Mouse (Mus musculus) central nervous system, embryonic 18 days (tissue): ENCODE results near the gene Dnm2. TPM values are rescaled to one million over a fixed set of nuclear protein-coding genes. Genes with fewer than 3 reads are reported as not detected.

ENCODE experiments used
- polyA plus RNA-seq: library from polyadenylated mRNA; depleted of rRNA; stranded (reverse); fragments of >200 nt; gene quantifications from 2 replicates; pipeline ENCODE4 v1.2.3, GENCODE M21; 2012; rRNA removed

Dnm2 gene
- 66.8 and 77.4 TPM in 2 replicates for polyA plus RNA-seq

DNA sequence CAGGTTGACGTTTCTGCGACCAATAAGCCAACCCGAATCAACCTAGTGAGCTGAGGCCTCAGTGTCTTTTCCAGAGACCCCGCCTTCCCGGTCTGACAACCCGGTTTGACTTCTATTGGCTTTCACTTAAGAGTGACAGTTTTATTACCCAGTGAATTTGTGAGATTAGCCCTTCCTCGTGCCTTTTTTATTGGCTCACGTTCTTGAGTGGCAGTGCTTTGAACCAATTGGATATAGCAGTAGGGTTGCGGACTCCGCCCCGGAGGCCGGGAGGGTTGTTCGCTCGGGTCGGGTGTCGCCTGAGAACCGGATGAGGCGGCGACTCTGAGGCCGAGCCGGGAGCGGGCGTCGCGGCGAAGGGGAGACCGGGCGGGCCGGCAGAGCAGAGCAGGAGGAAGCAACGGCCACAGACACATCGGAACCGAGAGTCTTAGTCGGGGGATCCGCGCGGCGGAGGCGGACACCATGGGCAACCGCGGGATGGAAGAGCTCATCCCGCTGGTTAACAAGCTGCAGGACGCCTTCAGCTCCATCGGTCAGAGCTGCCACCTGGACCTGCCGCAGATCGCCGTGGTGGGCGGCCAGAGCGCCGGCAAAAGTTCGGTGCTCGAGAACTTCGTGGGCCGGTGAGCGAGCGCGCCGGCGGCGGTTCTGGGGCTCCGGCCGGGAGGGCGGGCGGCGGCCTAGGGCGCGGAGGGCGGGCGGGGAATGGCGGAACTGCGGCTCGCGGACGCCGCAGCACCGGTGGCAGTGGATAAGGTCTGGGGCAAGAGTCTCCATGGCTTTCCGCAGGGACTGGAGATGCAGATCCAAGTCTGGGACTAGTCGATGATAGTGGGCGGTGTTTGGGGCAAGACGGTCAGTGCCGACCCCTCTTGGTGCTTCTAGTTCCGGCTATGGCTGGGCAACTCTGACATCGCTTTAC lies at the start of gene Dnm2:
Dnm2 (plus strand) TSS at position 278 of the 925 bp plus-strand sequence.

DNA sequence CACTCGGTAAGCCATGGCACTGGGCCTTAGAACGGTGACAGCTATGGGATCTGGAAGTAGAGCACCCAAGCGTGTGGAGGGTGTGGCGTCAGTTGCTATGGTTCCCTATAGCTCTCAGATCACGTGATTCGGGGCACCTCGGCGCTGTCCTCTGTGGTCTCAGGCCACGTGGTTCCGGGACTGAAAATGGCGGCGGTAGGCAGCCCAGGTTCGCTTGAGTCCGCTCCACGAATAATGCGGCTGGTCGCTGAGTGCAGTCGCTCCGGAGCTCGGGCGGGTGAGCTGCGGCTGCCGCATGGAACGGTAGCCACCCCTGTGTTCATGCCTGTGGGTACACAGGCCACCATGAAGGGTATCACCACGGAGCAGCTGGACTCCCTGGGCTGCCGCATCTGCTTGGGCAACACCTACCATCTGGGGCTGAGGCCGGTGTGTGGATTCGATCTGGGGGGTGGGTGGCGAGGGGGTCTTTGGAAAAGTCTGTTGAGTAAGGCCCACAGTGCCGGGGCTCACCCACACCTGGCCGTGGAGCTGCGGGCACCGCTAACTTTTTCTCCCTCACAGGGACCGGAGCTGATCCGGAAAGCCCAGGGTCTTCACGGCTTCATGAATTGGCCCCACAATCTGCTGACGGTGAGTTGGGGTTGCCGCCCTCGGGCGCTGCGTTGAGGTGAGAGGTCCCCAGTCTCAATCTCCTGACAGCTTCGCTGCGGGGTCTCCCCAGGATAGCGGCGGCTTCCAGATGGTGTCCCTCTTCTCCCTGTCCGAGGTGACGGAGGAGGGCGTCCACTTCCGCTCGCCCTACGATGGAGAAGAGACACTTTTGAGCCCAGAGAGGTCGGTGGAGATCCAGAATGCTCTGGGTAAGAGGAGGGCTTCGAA lies 12.8 kb upstream of the Dnm2 start, which contains the start of gene Qtrt1:
Qtrt1 (plus strand) TSS at position 169 of the 882 bp plus-strand sequence.

DNA sequence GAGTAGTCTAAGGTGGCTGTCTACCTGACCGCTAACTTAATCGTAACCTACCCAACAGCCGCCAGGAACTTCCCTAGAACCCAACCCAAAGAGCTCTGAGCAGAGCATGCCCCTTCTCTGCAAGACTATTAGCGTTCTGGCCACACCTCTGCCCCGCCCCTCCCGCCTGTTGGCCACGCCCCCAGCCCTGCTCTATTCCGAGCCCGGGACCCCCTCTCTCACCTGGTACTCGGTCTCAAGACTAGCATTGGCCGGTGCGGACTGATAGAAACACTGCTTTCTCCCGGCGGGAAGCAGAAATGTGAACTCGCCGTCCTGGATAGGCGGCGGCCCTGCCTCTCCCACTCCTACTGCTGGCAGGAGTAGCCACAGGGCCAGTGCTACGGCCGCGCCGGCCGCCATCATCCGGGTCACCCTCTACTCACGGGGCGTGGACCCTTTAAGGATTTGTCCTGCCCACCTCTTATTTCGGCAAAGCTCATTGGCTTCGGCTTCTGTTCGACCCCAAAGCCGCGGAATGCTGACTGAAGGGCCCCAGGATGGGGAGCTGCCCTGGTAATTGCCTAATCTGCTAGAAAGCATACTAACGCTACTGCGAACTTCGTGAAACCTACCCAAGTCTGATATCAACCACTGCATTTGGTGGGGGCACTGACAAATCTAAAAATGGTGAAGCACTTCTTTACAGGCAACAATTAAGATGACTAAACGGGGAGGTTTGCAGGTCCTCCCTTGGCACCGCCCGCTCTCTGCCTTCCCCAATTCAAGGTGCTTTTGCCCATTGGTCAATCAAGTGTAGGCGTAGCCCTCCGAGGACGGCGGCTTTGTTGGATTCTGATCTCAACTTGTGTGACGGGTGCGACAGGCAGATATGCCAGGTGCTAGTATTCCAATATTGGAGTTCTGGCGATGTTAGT lies 85.3 kb downstream of the Dnm2 start, which contains the start of gene Tmed1:
Tmed1 (minus strand) TSS at position 481 of the 917 bp plus-strand sequence.

DNA sequence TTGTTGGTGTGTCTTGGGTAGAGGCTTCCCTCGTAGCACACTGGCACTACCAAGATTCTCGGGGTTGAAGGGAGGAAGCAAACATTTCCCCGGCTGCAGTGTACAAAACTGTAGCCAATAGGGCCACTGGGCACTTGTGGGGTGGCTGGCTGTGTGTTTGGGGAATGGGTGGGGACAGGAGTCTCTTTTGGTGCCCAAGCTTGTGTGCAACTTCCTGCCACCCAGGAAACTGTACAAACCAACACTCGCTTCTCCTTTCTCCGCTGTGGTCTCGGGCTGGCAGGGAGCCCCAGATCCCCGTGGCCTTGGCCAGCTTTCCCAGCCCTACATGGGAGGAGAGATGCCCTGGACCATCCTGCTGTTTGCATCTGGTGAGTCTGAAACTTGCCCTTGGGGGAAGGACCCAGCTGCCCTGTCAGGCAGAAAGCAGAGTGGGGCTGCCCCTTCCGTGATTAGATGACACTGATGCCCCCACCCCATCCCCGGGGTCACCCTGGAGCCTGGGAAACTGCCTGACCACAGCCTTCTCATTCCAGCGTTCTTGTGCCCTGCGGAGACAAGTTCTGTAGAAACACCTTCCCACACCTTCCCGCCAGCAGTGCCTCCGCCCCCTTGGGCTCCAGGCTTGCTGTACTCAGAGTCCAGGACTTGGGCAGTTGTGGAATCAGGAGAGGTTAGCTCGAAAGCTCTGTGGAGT lies 101.4 kb downstream of the Dnm2 start, which contains the start of gene AB124611:
AB124611 (plus strand) TSS at position 240 of the 697 bp plus-strand sequence.

DNA sequence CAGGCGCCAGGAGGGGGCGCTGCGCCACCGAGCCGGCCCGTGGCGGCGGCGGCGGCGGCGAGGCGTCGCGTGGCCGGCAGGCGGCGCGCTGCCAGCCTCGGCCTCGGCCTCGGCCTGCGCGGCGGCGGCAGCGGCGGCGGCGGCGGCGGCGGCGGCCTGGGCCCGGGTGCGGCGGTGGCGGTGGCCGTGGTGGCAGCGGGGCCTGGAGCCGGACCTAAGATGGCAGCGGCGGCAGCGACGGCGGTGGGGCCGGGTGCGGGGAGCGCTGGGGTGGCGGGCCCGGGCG lies 122.0 kb downstream of the Dnm2 start, which contains the start of gene Carm1:
Carm1 (plus strand) TSS at position 106 of the 286 bp plus-strand sequence.

Other genes with a start within 250 kb of the Dnm2 start
- gene Keap1, start 185.5 kb upstream of the Dnm2 start, polyA plus RNA-seq, result 50.4 and 54.6 TPM in 2 replicates
- gene S1pr5, start 176.5 kb upstream of the Dnm2 start, polyA plus RNA-seq, result 3.7 and 4.0 TPM in 2 replicates
- gene Atg4d, start 159.6 kb upstream of the Dnm2 start, polyA plus RNA-seq, result 36.6 and 38.5 TPM in 2 replicates
- 37.2 and 41.4 TPM in 2 replicates for gene Kri1, start 136.9 kb upstream of the Dnm2 start, polyA plus RNA-seq
- 82.3 and 95.8 TPM in 2 replicates for gene Cdkn2d, start 133.5 kb upstream of the Dnm2 start, polyA plus RNA-seq
- 4.3 and 4.5 TPM in 2 replicates for gene Ap1m2, start 112.6 kb upstream of the Dnm2 start, polyA plus RNA-seq
- 70.2 and 71.3 TPM in 2 replicates for gene Slc44a2, start 104.2 kb upstream of the Dnm2 start, polyA plus RNA-seq
- 161 and 172 TPM in 2 replicates for gene Ilf3, start 57.0 kb upstream of the Dnm2 start, polyA plus RNA-seq
- 86.6 and 86.7 TPM in 2 replicates for gene Qtrt1, start 13.1 kb upstream of the Dnm2 start, polyA plus RNA-seq
- 35.4 and 42.5 TPM in 2 replicates for gene Tmed1, start 85.3 kb downstream of the Dnm2 start, polyA plus RNA-seq
- gene AB124611, start 101.3 kb downstream of the Dnm2 start, polyA plus RNA-seq, result 0.58 and 0.72 TPM in 2 replicates
- gene Carm1, start 122.0 kb downstream of the Dnm2 start, polyA plus RNA-seq, result 79.8 and 94.0 TPM in 2 replicates
- 69.6 and 69.8 TPM in 2 replicates for gene Timm29, start 167.8 kb downstream of the Dnm2 start, polyA plus RNA-seq
- gene Yipf2, start 167.9 kb downstream of the Dnm2 start, polyA plus RNA-seq, result 15.7 and 17.7 TPM in 2 replicates
- 132 and 146 TPM in 2 replicates for gene Smarca4, start 191.3 kb downstream of the Dnm2 start, polyA plus RNA-seq